Mouse (Mus musculus) CH12.LX (cell line): ENCODE measurements at regions not wholly inside any gene's neighbourhood (a gene's known extent, or its start where the extent isn't known, plus 50 kb on each side); places are given as distances from the start of the nearest gene placed in this dataset.

Experiments
- DNase-seq: peaks from one replicate; pipeline ENCODE4 v3.0.0-alpha.2; 2013; ENCODE audit errors: extremely low read depth
- H3K27ac ChIP-seq: 2 replicates; pipeline ENCODE4 v1.5.1; 2012; ENCODE audit warnings: low read depth, mild to moderate bottlenecking, control low read depth, moderate library complexity; ENCODE audit not compliant: insufficient read depth
- H3K27me3 ChIP-seq: replicated peaks from 2 replicates; pipeline ENCODE3; 2012; ENCODE audit warnings: inconsistent platforms
- H3K36me3 ChIP-seq, 2 experiments: replicated peaks in 1 of 2; 2 replicates each; pipeline versions ENCODE3 to v1.6.1; 2012; ENCODE audit warnings: inconsistent platforms in 1 of 2, low read length in 1 of 2, mild to moderate bottlenecking in 1 of 2, mixed read lengths in 1 of 2, moderate library complexity in 1 of 2; ENCODE audit not compliant: control insufficient read depth in 1 of 2, insufficient read depth in 1 of 2
- H3K4me1 ChIP-seq, 2 experiments: 2 replicates each; pipeline ENCODE4 v1.6.1; 2012; ENCODE audit warnings: inconsistent platforms in 1 of 2, moderate library complexity in 1 of 2; ENCODE audit not compliant: insufficient read depth in 2 of 2, control insufficient read depth in 1 of 2
- H3K4me2 ChIP-seq: 2 replicates; pipeline ENCODE4 v1.6.1; 2012; ENCODE audit warnings: low read depth, mild to moderate bottlenecking, control low read depth; ENCODE audit not compliant: poor library complexity, insufficient read depth, severe bottlenecking
- H3K4me3 ChIP-seq, 3 experiments: fragments of 150-350 bp in 1 of 3; sonication (generic) in 1 of 3; replicated peaks in 1 of 3; 2 replicates each; pipeline versions ENCODE3 to v1.5.1; 2011 to 2012; ENCODE audit warnings: low read depth in 2 of 3, low read length in 2 of 3, mild to moderate bottlenecking in 2 of 3, moderate library complexity in 2 of 3, control low read depth in 1 of 3, improper control_type of control experiment in 1 of 3, inconsistent platforms in 1 of 3, mixed read lengths in 1 of 3; ENCODE audit not compliant: poor library complexity in 1 of 3
- H3K79me2 ChIP-seq: replicated peaks from 2 replicates; pipeline ENCODE4 v1.6.1; 2012; ENCODE audit warnings: mild to moderate bottlenecking, moderate library complexity; ENCODE audit not compliant: control insufficient read depth, poor library complexity, insufficient read depth, severe bottlenecking; ENCODE audit errors: extremely low read depth
- H3K9ac ChIP-seq: 2 replicates; pipeline ENCODE4 v1.6.1; 2012; ENCODE audit warnings: low read depth, mild to moderate bottlenecking, control low read depth, moderate library complexity; ENCODE audit not compliant: insufficient read depth
- H3K9me3 ChIP-seq: replicated peaks from 2 replicates; pipeline ENCODE3; 2012; ENCODE audit warnings: low read length, inconsistent platforms, mixed read lengths
- CHD1 ChIP-seq: IDR thresholded peaks from 2 replicates; pipeline ENCODE4 v1.6.1; 2012; ENCODE audit warnings: low read depth, low read length, improper control_type of control experiment, inconsistent platforms
- E2F4 ChIP-seq: IDR thresholded peaks from 2 replicates; pipeline ENCODE4 v1.6.1; 2011; ENCODE audit warnings: low read depth, low read length, improper control_type of control experiment; ENCODE audit not compliant: insufficient replicate concordance
- JUN ChIP-seq: IDR thresholded peaks from 2 replicates; pipeline ENCODE4 v1.6.1; 2011; ENCODE audit warnings: low read depth, mild to moderate bottlenecking, low read length, improper control_type of control experiment, moderate library complexity; ENCODE audit not compliant: insufficient read depth
- MAFK ChIP-seq: IDR thresholded peaks from 2 replicates; pipeline ENCODE4 v1.6.1; 2011; ENCODE audit warnings: low read length, improper control_type of control experiment; ENCODE audit not compliant: insufficient replicate concordance
- MEF2A ChIP-seq: IDR thresholded peaks from 2 replicates; pipeline ENCODE4 v1.6.1; 2014; ENCODE audit warnings: low read depth, mild to moderate bottlenecking, inconsistent platforms, low read length, improper control_type of control experiment, borderline replicate concordance
- MXI1 ChIP-seq: IDR thresholded peaks from 2 replicates; pipeline ENCODE4 v1.6.1; 2011; ENCODE audit warnings: mild to moderate bottlenecking, low read depth, low read length, improper control_type of control experiment
- MYC ChIP-seq: IDR thresholded peaks from 2 replicates; pipeline ENCODE4 v1.6.1; 2011; ENCODE audit warnings: low read depth, mild to moderate bottlenecking, improper control_type of control experiment, low read length
- NELFE ChIP-seq: IDR thresholded peaks from 2 replicates; pipeline ENCODE4 v1.6.1; 2011; ENCODE audit warnings: low read depth, low read length, improper control_type of control experiment
- POLR2A ChIP-seq: IDR thresholded peaks from 2 replicates; pipeline ENCODE4 v1.6.1; 2011; ENCODE audit warnings: low read depth, mild to moderate bottlenecking, improper control_type of control experiment, low read length
- POLR2AphosphoS2 ChIP-seq: IDR thresholded peaks from 2 replicates; pipeline ENCODE4 v1.6.1; 2011; ENCODE audit warnings: low read depth, low read length, improper control_type of control experiment
- RAD21 ChIP-seq: IDR thresholded peaks from 2 replicates; pipeline ENCODE4 v1.6.1; 2011; ENCODE audit warnings: low read depth, mild to moderate bottlenecking, low read length, improper control_type of control experiment, moderate library complexity
- SIN3A ChIP-seq: IDR thresholded peaks from 2 replicates; pipeline ENCODE4 v1.6.1; 2012; ENCODE audit warnings: low read length, improper control_type of control experiment, inconsistent platforms
- TBP ChIP-seq: conservative IDR thresholded peaks from 2 replicates; pipeline ENCODE4 v1.6.1; 2011; ENCODE audit warnings: low read depth, low read length, improper control_type of control experiment
- UBTF ChIP-seq: IDR thresholded peaks from 2 replicates; pipeline ENCODE4 v1.6.1; 2012; ENCODE audit warnings: low read depth, mild to moderate bottlenecking, inconsistent platforms, low read length, improper control_type of control experiment, moderate library complexity
- USF1 ChIP-seq: IDR thresholded peaks from 2 replicates; pipeline ENCODE4 v1.6.1; 2014; ENCODE audit warnings: low read depth, mild to moderate bottlenecking, inconsistent platforms, low read length, improper control_type of control experiment
- USF2 ChIP-seq: conservative IDR thresholded peaks from 2 replicates; pipeline ENCODE4 v1.6.1; 2011; ENCODE audit warnings: low read depth, low read length, improper control_type of control experiment
- ZC3H11A ChIP-seq: IDR thresholded peaks from 2 replicates; pipeline ENCODE4 v1.6.1; 2012; ENCODE audit warnings: low read depth, mild to moderate bottlenecking, inconsistent platforms, low read length, improper control_type of control experiment
- ZKSCAN1 ChIP-seq: IDR thresholded peaks from 2 replicates; pipeline ENCODE4 v1.6.1; 2012; ENCODE audit warnings: low read depth, inconsistent platforms, low read length, improper control_type of control experiment, borderline replicate concordance
- ZMIZ1 ChIP-seq: IDR thresholded peaks from 2 replicates; pipeline ENCODE4 v1.6.1; 2012; ENCODE audit warnings: low read depth, mild to moderate bottlenecking, inconsistent platforms, low read length, improper control_type of control experiment
- ZNF384 ChIP-seq: IDR thresholded peaks from 2 replicates; pipeline ENCODE4 v1.6.1; 2012; ENCODE audit warnings: low read depth, low read length, improper control_type of control experiment, inconsistent platforms
- dilution Hi-C: fragments of 300-500 bp; cut with MboI; formaldehyde crosslinking; loops from 2 replicates; pipeline ENCODE4 v1.14.3; 2020; ENCODE audit warnings: low sequenced_read_pairs; ENCODE audit not compliant: extremely low pct_unique_long_range_greater_than_20kb, extremely low pct_ligation_motif_present
- in situ Hi-C: fragments of 300-500 bp; cut with MboI; formaldehyde crosslinking; loops from 3 replicates; pipeline ENCODE4 v1.14.3; 2019; ENCODE audit warnings: low sequenced_read_pairs, low pct_ligation_motif_present, low pct_unique_long_range_greater_than_20kb, mixed read lengths

- TF ChIP-seq MAFK, result no peak
- Histone ChIP-seq H3K36me3 (no peaks in the 10 kb centered on the region), H3K9me3 (no peaks in the 10 kb centered on the region), H3K4me3 (no peak overlapping the region), H3K27ac (no peak overlapping the region), H3K9ac (no peak overlapping the region), H3K4me1 (0 out of 4 replicates have a peak, but pooled peaks cover 0 to 4% of the 10 kb centered on the region in 2 experiments), H3K79me2 (no peaks in the 10 kb centered on the region), H3K27me3 (peaks cover 8% of the 10 kb centered on the region), H3K4me2 (no peak overlapping the region)
- in situ Hi-C loops, result no loop called here
- DNase-seq, result no peak
- dilution Hi-C loops, result no loop called here
These were observed 90.7 kb upstream of the Lifr start for GRCm38 (mm10) chr15:6999667-7000066.

- peaks cover 8% of the 10 kb centered on the region for H3K27me3 ChIP-seq
- in situ Hi-C loops (no loop called here), dilution Hi-C loops (no loop called here)
- H3K79me2 ChIP-seq, result no peaks in the 10 kb centered on the region
- DNase-seq, result no peak
- 0 out of 2 replicates have a peak overlapping the region, but pooled peaks have one; percentile 38 for H3K4me2 ChIP-seq
- H3K4me1 ChIP-seq, result no peaks in the 10 kb centered on the region
- no peak for TF ChIP-seq RAD21
- no peak for TF ChIP-seq E2F4
- no peak for TF ChIP-seq ZC3H11A
- TF ChIP-seq TBP, result no peak
- no peak for TF ChIP-seq MYC
- no peak for TF ChIP-seq USF1
- no peak for TF ChIP-seq SIN3A
- TF ChIP-seq USF2, result no peak
- no peak overlapping the region for H3K27ac ChIP-seq
- no peak overlapping the region for H3K4me3 ChIP-seq
- no peaks in the 10 kb centered on the region for H3K36me3 ChIP-seq
- H3K9ac ChIP-seq, result no peak overlapping the region
- H3K9me3 ChIP-seq, result no peaks in the 10 kb centered on the region
These were observed 88.2 kb upstream of the Lifr start for GRCm38 (mm10) chr15:7002226-7002625.

DNA sequence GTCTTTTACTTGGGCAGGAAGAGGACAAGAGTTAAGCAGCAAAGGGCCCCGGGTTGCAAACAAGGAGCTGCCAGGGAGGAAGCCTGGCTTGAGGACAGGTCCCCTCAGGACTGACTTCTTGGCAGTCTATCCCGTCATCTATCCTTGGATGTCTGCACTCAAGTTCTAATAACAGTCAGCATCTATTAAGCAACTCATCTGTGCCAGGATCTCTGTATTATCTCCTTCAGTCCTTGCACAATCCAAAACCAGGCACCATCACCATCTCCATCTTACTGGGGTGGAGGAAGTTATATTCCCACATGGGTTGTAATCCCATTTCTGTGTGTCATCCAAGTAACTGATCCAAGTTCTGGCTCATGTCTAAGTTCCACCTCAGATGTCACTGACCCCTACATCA lies 87.1 kb upstream of the Lifr start:
- no peaks in the 10 kb centered on the region for H3K4me1 ChIP-seq
- TF ChIP-seq USF2 (no peak), POLR2A (no peak), ZMIZ1 (no peak), POLR2AphosphoS2 (no peak), JUN (no peak), UBTF (no peak), USF1 (no peak), MXI1 (no peak), SIN3A (no peak), ZKSCAN1 (no peak), NELFE (no peak), MEF2A (no peak), CHD1 (no peak), ZNF384 (no peak)
- TF ChIP-seq, all 38 proteins: peak for 0
- H3K4me3 ChIP-seq, result no peak overlapping the region
- H3K9ac ChIP-seq, result no peak overlapping the region
- in situ Hi-C loops (no loop called here), dilution Hi-C loops (no loop called here)
- H3K27me3 ChIP-seq, result peaks cover 8% of the 10 kb centered on the region
- no peaks in the 10 kb centered on the region for H3K79me2 ChIP-seq
- H3K4me2 ChIP-seq, result no peak overlapping the region
- H3K36me3 ChIP-seq, result no peaks in the 10 kb centered on the region
- no peak overlapping the region for H3K27ac ChIP-seq
- H3K9me3 ChIP-seq, result no peaks in the 10 kb centered on the region
- DNase-seq, result no peak
